Mouse (Mus musculus) liver, postnatal 0 days (tissue): ENCODE measurements around the gene Nog.

Source experiments
- CTCF ChIP-seq: sonication (generic); IDR thresholded peaks from 2 replicates; pipeline ENCODE4 v1.5.1; 2016; ENCODE audit warnings: antibody characterized with exemption, low read depth
- EP300 ChIP-seq: IDR thresholded peaks from 2 replicates; pipeline ENCODE4 v1.6.1; 2016; ENCODE audit warnings: antibody characterized with exemption, low read depth, mild to moderate bottlenecking

GRCm38 (mm10) chr11:89317757-89318156, 15.6 kb upstream of the Nog start:
- no peak for TF ChIP-seq CTCF
- TF ChIP-seq EP300: no peak
